Mouse (Mus musculus) midbrain, embryonic 15.5 days (tissue): ENCODE data around the gene Aldh3b1. TPM values are rescaled to one million over a fixed set of nuclear protein-coding genes. Genes with fewer than 3 reads are reported as not detected.

ENCODE experiments used
- polyA plus RNA-seq: library from polyadenylated mRNA; unstranded; fragments of >200 nt; fragmentation: Nextera tagmentation; extraction: Ambion mirVana; gene quantifications from 2 replicates; pipeline ENCODE4 v1.2.1, GENCODE M21; 2015

Gene Aldh3b1
- polyA plus RNA-seq, 1 experiment from 2014 or later = 1.9 TPM

Other genes starting within 250 kb of the Aldh3b1 start
- gene Lrp5, start 243.2 kb downstream of the Aldh3b1 start, polyA plus RNA-seq = 1.1 and 1.4 TPM in 2 replicates
- 34.6 and 35.9 TPM in 2 replicates for gene 1810055G02Rik, start 221.5 kb downstream of the Aldh3b1 start, polyA plus RNA-seq
- 51.9 and 59.9 TPM in 2 replicates for gene Kmt5b, start 162.4 kb downstream of the Aldh3b1 start, polyA plus RNA-seq
- gene Chka, start 78.0 kb downstream of the Aldh3b1 start, polyA plus RNA-seq = 65.6 and 66.3 TPM in 2 replicates
- gene Tcirg1, start 22.7 kb downstream of the Aldh3b1 start, polyA plus RNA-seq = 12.7 and 14.6 TPM in 2 replicates
- 246 and 258 TPM in 2 replicates for gene Ndufs8, start 17.0 kb downstream of the Aldh3b1 start, polyA plus RNA-seq
- gene Unc93b1, start 5.4 kb upstream of the Aldh3b1 start, polyA plus RNA-seq = 11.7 and 11.8 TPM in 2 replicates
- gene Aldh3b3, start 28.8 kb upstream of the Aldh3b1 start, polyA plus RNA-seq = not detected in 2 replicates
- 0.43 and 0.67 TPM in 2 replicates for gene Aldh3b2, start 42.5 kb upstream of the Aldh3b1 start, polyA plus RNA-seq
- gene Acy3, start 56.8 kb upstream of the Aldh3b1 start, polyA plus RNA-seq = 1.7 and 2.2 TPM in 2 replicates
- gene Tbx10, start 62.9 kb upstream of the Aldh3b1 start, polyA plus RNA-seq = not detected in 2 replicates
- gene Nudt8, start 70.8 kb upstream of the Aldh3b1 start, polyA plus RNA-seq = 30.6 and 33.4 TPM in 2 replicates
- 6.5 and 8.3 TPM in 2 replicates for gene Gm49405, start 70.8 kb upstream of the Aldh3b1 start, polyA plus RNA-seq
- gene Doc2g, start 73.5 kb upstream of the Aldh3b1 start, polyA plus RNA-seq = 8.4 and 12.1 TPM in 2 replicates
- gene Ndufv1, start 83.0 kb upstream of the Aldh3b1 start, polyA plus RNA-seq = 229 and 239 TPM in 2 replicates
- gene Gstp1, start 108.2 kb upstream of the Aldh3b1 start, polyA plus RNA-seq = 513 and 520 TPM in 2 replicates
- 2.7 and 5.6 TPM in 2 replicates for gene Gstp2, start 116.2 kb upstream of the Aldh3b1 start, polyA plus RNA-seq
- not detected in 2 replicates for gene Gstp3, start 129.8 kb upstream of the Aldh3b1 start, polyA plus RNA-seq
- 0.22 TPM in 1 of 2 replicates, not detected in the other for gene Cabp2, start 151.8 kb upstream of the Aldh3b1 start, polyA plus RNA-seq
- 92.3 and 92.9 TPM in 2 replicates for gene Cdk2ap2, start 167.4 kb upstream of the Aldh3b1 start, polyA plus RNA-seq
- gene Pitpnm1, start 170.2 kb upstream of the Aldh3b1 start, polyA plus RNA-seq = 97.7 and 102 TPM in 2 replicates
- 99.5 and 101 TPM in 2 replicates for gene Aip, start 196.1 kb upstream of the Aldh3b1 start, polyA plus RNA-seq
- gene Gpr152, start 210.0 kb upstream of the Aldh3b1 start, polyA plus RNA-seq = 0.04 TPM in 1 of 2 replicates, not detected in the other
- gene Cabp4, start 214.2 kb upstream of the Aldh3b1 start, polyA plus RNA-seq = 0.22 and 0.28 TPM in 2 replicates
- 127 and 139 TPM in 2 replicates for gene Coro1b, start 218.8 kb upstream of the Aldh3b1 start, polyA plus RNA-seq
- gene Ptprcap, start 223.8 kb upstream of the Aldh3b1 start, polyA plus RNA-seq = 0.26 and 0.96 TPM in 2 replicates
- gene Rps6kb2, start 233.5 kb upstream of the Aldh3b1 start, polyA plus RNA-seq = 60.1 and 60.7 TPM in 2 replicates
- 5.9 and 6.9 TPM in 2 replicates for gene Carns1, start 245.7 kb upstream of the Aldh3b1 start, polyA plus RNA-seq